Mouse (Mus musculus) T-helper 2 cell (primary cell): ENCODE measurements at regions not wholly inside any gene's neighbourhood (a gene's known extent, or its start where the extent isn't known, plus 50 kb on each side); places are given as distances from the start of the nearest gene placed in this dataset.
"Not testable (repeated sequence)": the region's sequence is repeated elsewhere in the genome, so short reads cannot be mapped to it uniquely, and the experiment has no call there.

Experiments used
- in situ Hi-C: fragments of 300-600 bp; cut with MboI, MseI; formaldehyde crosslinking; loops from one replicate; pipeline ENCODE4 v1.15.1; 2025; ENCODE audit warnings: high pct_unique_total_duplicates

GRCm38 (mm10) chr5:133937967-133938918 lies 161.3 kb upstream of the Castor2 start:
- in situ Hi-C loops = no loop called here

- in situ Hi-C loops = no loop called here
These were observed 164.1 kb upstream of the Castor2 start for GRCm38 (mm10) chr5:133935451-133935850.

GRCm38 (mm10) chr5:133935006-133935405 lies 164.5 kb upstream of the Castor2 start:
- in situ Hi-C loops = no loop called here

GRCm38 (mm10) chr5:133930101-133930500 lies 169.4 kb upstream of the Castor2 start:
- in situ Hi-C loops = no loop called here

GRCm38 (mm10) chr5:133927054-133927453 lies 172.5 kb upstream of the Castor2 start:
- in situ Hi-C loops = no loop called here

GRCm38 (mm10) chr5:133925184-133925900 lies 174.2 kb upstream of the Castor2 start:
- in situ Hi-C loops = no loop called here

GRCm38 (mm10) chr5:133922181-133922580 lies 177.3 kb upstream of the Castor2 start:
- in situ Hi-C loops = no loop called here

GRCm38 (mm10) chr5:133915734-133916550 lies 183.6 kb upstream of the Castor2 start:
- in situ Hi-C loops = no loop called here

- in situ Hi-C loops = no loop called here
These were observed 192.1 kb upstream of the Castor2 start for GRCm38 (mm10) chr5:133907442-133907841.

GRCm38 (mm10) chr5:133898025-133898598 lies 201.4 kb upstream of the Castor2 start:
- in situ Hi-C loops = no loop called here

GRCm38 (mm10) chr5:133890728-133891127 lies 208.8 kb upstream of the Castor2 start:
- in situ Hi-C loops = no loop called here

- in situ Hi-C loops = no loop called here
These were observed 209.7 kb upstream of the Castor2 start for GRCm38 (mm10) chr5:133889841-133890240.

- in situ Hi-C loops = no loop called here
These were observed 214.0 kb upstream of the Castor2 start for GRCm38 (mm10) chr5:133885507-133885906.

- in situ Hi-C loops = no loop called here
These were observed 214.5 kb upstream of the Castor2 start for GRCm38 (mm10) chr5:133885016-133885415.

- in situ Hi-C loops = no loop called here
These were observed 214.9 kb upstream of the Castor2 start for GRCm38 (mm10) chr5:133884593-133884992.

- in situ Hi-C loops = no loop called here
These were observed 255.0 kb upstream of the Castor2 start for GRCm38 (mm10) chr5:133844483-133844882.

- in situ Hi-C loops = not testable (repeated sequence)
These were observed 257.3 kb upstream of the Castor2 start for GRCm38 (mm10) chr5:133842059-133842706.

- in situ Hi-C loops = no loop called here
These were observed 261.2 kb upstream of the Castor2 start for GRCm38 (mm10) chr5:133838286-133838685.

GRCm38 (mm10) chr5:133833217-133833616 lies 266.3 kb upstream of the Castor2 start:
- in situ Hi-C loops = no loop called here

GRCm38 (mm10) chr5:133828226-133828625 lies 271.3 kb upstream of the Castor2 start:
- in situ Hi-C loops = no loop called here

GRCm38 (mm10) chr5:133823871-133824270 lies 275.6 kb upstream of the Castor2 start:
- in situ Hi-C loops = no loop called here
